Mouse (Mus musculus): ENCODE results near the gene Fanca.

The Fanca gene

DNA sequence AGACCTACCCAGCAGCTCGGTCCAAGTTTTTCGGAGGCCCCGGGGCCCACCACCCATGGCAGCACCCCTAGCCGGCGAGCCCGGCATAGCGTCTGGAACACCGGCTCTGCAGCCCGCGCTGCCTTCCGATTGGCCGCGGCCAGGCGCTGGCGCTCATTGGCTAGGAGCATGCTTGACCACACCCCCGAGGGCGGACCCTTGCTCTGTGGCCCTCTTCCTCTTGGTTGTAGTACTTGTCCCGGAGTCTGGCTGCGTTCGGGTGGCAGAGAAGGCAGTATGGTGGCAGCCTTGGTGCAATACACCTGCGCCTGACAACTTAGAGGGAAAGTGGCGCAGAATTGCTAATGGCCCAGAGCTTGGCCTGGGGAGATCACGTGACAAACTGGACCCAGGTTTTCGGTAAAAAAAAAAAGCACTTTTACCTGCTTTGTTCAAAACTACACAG is at the start of gene Fanca:
Fanca (minus strand) TSS at position 110 of the 445 bp plus-strand sequence.
- DNase-seq = peak; percentile 91

DNA sequence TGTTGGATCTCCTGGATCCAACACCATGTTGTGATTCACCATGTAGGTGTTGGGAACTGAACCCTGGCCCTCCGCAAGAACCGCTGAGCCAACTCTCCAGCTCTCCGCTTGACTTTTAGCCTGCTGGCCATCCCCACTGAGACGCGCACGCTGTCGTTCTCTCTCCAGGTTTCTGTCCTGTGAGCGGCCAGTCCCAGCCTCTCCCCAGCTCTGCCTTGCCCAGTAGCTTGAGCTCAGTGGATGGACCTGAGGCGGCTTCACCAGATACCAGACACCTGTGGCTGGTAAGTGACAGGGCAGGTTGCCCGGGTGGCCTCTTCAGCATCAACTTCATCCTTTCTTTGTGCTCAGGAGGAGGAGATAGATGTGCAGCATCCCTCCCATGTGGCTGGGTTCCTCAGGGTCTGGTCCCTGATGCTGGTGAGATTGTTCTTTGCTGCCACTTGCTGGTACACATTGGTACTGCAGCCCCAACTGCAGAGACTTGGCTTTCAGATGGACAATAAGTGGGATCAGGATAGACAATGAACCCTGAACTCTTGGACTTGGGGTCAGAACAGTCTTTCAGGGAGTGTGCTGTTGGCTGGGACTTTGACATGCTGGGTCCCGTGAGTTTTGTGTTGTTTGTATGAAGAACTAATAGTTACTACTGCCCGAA is 42.8 kb upstream of the Fanca start:
- DNase-seq = peak; percentile 67

DNA sequence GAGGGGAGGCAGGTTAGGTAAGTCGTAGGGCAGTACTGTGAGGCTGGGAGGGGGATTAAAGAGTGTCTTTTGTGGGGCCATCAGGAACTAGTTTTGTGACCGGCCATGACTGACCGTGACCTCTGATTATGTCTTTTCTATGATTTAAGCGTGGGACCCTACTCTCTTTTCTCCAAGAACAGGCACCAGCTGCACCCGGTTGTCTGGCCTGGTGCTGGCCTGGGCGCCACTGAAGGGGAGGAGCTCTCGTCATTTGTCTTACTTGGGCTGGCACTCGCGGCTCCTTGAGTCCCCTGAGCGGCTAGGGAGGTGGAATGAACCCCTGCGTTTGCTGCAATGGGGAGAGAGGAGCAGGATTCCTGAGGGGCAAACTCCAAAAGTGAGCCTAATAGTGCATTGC is 34.8 kb upstream of the Fanca start:
- DNase-seq = no peak

DNA sequence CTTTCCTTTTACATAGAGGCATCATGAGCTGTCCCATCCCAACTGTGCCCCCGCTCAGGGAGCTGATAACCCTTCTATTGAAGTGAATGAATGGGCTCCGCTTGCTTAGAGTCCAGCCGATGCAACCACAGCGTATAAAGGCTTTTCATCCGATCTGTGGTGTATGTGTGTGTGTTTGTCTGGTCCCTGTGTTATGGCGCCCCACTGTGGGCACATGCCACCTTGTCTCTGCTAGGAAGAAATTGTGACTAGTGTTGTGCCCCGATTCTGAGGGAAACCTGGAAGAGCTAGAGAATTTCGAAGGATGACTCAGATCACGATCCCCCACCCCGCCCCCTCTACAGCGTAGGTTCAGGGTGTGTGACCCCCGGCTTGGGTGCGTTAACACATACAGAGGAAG is 34.4 kb upstream of the Fanca start:
- DNase-seq = peak; percentile 56

DNA sequence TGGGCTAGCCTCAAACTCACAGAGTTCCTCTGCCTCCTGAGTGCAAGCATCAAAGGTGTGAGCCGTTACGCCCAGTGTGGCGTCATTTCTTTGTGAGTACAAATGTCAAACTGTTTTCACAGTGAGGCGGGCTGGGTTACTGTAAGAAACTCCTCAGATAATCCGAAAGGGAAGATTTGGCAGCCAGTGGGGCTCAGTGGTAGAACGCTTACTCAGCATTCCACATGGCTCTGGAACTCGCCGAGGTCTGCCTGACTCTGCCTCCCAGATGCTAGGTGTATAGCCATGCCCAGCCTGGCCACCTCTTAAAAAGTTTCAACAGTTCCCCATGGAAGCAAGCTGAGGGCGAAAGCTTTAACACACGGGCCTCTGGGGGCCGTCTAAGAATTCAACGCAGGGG is 33.7 kb upstream of the Fanca start:
- no peak for DNase-seq

DNA sequence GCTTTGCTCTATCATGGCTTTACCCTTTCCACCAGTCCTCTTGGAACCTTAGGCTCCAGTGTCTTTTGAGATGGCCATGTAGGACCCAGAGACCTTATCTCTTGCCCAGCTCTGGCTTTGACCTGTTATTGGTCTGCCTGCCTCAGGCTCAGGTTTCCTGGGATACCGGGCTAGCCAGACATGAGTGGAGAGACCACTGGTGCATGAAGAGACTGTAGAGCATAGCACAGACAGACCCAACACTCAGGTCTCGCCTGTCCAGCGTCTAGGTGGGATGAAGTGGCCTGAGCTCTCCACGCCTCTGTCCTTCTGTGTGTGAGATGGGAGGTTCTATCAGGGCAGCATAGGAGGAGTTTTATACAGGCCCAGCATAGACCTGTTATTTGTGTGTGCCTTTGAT is 30.7 kb upstream of the Fanca start:
- no peak for DNase-seq

DNA sequence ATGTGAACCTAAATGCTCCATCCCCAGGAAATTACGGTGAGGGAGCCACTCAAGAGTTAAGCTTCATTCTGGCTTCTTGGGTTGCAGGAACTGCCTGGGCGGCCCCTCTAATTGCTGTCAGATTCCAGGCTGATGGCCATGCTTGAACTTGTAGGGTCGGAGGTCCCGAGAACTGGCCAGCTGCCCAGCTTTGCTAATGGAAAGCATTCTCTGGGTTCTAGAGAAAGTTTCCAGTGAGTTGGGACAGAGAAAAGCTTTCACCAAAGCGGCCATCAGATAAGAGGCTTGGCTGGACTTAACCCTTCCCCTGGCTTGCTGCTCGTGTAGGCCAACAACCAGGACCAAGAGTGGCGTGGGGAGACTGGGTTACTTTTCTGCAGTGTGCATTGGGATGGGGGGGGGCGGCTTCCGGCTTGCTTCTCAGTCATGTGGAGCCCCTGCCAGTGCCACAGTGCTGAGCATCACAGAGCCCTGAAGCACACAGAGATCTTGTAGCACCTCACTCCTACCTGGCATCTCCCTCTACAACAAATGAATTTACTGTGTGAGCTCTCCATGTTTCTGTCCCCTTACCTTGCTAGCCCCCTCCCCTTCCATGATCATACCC is 30.0 kb upstream of the Fanca start:
- DNase-seq = no peak

DNA sequence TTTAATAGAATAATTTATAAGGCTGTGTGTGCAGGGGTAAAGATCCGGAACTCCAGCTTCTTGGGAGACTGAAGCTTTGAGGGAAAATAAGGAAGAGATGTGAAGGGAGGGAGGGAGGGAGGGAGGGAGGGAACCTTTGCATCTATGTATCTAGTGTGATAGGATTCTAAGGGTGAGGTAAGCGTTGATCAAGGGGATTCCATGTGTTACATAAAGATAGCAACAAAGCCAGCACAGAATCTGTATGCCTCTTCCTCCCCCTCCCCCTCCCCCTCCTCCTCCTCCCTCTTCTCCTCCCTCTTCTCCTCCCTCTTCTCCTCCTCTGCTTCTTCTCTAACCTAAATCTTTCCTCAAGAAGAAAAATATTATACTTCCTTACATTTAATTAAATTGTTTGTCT is 28.9 kb upstream of the Fanca start:
- DNase-seq = no peak

DNA sequence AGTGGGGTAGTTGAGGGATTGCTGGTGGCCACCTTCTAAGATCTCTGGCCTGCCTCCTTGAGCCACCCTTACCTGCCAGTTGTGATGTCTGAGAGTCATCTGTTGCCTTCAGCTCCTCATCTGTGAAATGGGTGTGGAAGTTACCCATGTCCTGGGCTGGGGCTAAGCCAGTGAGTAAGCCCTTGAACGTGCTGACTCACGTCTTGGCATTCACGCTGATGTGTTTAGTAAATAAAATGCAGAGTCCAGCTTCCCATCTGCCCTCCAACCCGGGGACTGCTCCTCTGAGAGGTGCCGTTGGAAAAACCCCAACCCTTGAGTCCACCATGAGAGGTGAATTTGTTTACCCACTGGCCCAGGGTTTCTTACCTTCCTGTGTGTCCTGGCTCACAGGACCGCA is 27.5 kb upstream of the Fanca start:
- DNase-seq = no peak

DNA sequence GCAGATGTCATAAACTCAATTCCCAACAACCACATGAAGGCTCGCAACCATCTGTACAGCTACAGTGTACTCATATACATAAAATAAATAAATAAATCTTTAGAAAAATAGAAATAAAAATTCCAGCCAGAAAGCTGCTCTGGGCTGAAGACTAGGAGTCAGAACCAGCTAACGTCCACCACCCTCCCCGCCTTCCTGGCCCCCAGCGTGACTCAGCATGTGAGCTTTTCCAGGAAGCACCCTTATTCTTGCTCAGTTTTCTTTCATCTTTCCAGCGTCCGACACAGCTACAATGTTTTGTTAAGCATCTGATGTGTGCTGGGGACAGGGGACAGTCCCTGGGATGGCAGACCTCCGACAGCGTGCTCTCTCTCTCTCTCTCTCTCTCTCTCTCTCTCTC is 26.8 kb upstream of the Fanca start:
- DNase-seq = no peak

DNA sequence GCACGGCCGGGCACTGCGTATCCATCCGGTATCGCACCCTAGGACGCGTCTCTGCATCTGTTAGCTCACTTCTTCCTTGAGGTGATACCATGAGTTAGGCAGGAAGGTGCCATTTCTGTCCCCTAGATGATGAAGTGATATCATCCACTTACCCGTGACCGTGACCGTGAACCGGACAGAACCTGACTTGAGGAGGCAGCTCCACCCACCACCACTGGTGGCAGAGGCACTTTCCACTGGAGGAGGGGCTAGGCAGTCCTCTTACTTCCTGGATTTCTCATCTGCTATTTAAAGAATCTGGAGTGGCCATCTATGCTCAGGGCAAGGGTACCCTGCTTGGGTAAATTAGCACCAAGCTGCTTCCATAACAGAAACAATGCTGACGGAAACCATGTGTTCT is 25.0 kb upstream of the Fanca start:
- no peak for DNase-seq

DNA sequence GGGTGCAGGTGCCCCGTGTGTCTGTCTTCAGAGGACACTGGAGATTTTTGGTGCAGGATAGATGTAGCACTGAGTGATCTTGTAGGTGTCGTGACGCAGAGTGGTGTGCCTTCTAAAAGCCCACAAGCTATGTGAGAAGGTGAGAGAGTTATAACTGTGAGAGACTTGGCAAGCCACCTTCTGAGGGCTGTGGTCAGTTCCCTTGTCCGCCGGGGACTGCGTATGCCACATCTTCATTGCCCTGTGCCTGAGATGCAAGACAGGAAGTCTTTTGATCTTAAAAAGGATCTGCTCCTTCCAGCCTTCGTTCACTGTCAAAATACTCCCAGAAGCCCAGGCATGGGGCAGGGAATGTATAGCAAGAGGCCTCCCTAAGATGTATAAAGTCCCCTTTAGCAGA is 24.5 kb upstream of the Fanca start:
- DNase-seq = no peak

DNA sequence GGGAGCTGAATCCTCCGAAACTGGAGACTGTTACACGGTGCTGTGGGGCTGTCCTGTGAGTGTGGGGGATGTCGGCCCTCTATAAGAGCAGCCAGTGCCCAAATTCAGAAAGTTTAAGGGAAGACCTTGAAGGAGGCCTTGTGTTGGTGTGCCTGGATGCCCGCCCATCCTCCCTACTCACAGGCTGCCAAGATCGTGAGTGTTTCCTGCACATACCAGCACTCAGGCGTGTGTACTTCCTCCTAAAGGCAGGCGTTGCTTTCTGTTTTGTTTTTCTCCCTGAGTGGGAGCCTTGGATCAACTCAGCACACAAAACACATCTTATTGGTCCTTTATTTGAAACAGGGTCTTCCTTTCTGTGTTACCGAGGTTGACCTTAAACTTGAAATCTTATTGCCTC is 23.9 kb upstream of the Fanca start:
- DNase-seq = no peak

DNA sequence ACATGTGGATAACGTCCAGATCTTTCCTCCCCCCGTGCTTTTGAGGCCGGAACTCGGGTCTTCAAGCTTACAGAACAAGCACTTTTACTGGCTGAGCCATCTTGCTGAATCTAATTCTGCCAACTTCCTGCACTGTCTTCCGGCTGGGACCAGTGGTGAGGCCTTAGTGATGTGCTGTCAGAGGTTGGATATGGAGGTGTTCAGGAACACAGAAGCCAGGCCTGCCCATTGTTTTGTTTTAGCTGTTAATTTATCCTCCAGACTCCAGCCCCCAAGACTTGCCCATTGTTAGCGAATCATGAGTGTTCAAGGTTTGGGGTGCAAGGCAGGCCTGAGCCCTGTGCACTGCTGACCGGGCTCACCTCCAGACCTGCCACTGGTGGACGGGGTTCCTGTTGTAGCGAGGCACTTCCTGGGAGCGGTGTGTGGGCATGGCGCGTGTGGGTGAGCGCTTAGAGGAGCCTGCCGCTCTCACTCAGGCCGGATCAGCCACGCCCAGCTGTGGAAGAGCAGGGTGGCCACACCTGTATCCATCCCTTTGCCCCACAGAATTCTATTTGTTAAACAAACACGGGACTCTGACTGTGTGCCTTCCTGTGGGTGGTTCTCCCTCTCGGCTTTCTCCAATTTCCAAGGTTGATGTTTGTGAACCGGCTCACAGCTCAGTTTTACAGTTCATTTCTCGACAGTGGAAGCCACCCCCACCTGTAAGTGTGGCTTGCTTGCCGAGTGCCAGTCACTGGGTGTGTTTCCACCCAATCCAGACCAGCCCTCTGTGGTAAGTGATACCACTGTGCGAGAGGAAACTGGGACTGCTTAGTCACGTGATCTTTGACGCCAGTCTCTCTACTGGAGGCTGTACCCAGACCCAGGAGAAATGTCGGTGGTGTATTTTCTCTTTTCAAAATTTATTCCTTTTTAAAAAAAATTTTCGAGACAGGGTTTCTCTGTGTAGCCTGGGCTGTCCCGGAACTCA is 23.0 kb upstream of the Fanca start:
- no peak for DNase-seq

DNA sequence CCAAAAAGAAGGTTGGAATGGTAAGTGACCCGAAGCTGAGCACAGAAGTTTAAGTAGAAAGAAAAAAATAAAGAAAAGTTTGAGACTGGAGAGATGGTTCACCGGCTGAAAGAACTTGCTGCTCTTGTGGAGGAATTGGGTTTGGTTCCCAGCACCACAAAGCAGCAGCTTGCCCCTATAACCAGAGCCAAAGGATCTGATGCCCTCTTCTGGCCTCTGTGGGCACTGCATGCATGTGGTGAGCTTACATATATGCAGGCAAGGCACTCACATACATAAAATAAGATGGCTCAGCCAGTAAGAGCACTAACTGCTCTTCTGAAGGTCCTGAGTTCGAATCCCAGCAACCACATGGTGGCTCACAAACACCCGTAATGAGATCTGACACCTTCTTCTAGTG is 21.7 kb upstream of the Fanca start:
- no peak for DNase-seq

DNA sequence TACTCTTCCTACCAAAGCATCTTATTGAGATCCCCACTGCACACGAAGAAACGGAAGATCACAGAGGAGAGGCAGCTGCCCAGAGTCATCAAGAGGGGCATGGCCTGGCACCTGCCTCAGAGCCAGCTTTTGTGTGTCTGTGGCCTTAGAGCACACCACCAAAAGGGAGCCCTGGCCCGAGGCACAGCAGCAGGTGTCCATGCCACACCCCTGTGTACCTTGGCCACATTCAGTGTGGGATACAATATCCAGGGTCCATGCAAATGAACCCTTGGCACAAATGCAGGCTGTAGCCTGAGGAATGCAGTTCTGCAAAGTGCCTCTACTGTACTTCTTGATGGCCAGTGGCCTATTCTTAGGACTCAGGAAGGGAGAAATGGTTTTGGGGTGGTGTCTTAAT is 19.1 kb upstream of the Fanca start:
- DNase-seq = no peak

DNA sequence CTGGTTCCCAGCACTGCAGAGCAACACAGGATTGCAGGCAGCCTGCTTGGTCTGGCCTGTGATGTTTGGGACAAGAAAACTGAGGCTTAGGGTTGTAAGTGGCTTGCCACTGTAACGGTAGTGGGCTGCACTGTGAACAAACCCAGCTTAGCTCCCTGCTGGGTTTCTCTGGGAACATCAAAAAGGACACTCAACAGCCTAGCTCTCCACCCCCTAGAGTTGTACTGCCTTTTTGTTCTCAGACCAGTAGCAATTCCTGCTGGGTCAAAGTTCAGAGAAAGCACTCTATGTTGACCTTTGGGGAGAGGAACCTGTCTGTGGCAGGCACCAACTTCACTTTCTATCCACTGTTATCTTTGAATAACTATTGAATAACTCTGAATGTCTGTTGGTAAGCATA is 16.1 kb upstream of the Fanca start:
- DNase-seq = no peak

DNA sequence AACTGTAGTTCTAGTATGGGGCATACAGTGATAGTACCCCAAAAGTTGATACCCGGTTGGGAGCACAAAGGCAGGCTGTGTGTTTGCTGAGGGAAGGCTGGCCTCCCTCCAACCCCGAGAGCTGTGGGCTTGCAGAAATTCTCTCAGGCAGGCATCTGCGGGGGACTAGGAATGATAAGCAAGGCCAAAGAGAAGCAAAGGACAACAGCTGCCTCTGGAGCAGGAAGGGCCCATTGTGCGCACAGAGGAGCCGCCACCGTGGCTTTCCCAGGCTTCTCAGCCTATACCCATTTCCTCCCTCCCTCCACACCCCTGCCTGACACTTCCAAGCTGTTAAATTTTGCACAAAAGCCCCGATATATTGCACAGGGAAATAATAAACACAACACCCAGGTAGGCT is 15.5 kb upstream of the Fanca start:
- peak; percentile 20 for DNase-seq

DNA sequence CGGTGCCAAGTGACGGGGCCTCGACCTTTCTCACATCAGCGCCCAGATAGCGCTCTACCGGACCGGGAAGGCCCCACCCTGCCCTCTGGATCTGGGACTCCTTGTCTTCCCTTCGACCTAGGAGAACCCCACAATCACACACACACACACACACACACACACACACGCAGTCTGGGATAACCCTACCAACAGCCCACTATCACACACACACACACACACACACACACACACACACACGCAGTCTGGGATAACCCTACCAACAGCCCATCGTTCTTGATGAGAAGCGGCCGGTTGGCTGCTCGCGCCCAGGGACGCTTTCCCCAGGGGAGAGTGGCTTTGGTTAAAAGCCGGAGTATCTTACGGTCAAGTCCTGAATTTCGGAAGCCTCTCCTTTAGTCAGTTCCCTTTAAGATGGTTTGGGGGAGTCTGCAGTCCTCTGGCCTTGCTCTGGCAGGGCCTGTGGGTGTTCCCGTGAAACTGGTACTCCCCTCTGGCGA is 14.8 kb upstream of the Fanca start:
- DNase-seq = no peak

DNA sequence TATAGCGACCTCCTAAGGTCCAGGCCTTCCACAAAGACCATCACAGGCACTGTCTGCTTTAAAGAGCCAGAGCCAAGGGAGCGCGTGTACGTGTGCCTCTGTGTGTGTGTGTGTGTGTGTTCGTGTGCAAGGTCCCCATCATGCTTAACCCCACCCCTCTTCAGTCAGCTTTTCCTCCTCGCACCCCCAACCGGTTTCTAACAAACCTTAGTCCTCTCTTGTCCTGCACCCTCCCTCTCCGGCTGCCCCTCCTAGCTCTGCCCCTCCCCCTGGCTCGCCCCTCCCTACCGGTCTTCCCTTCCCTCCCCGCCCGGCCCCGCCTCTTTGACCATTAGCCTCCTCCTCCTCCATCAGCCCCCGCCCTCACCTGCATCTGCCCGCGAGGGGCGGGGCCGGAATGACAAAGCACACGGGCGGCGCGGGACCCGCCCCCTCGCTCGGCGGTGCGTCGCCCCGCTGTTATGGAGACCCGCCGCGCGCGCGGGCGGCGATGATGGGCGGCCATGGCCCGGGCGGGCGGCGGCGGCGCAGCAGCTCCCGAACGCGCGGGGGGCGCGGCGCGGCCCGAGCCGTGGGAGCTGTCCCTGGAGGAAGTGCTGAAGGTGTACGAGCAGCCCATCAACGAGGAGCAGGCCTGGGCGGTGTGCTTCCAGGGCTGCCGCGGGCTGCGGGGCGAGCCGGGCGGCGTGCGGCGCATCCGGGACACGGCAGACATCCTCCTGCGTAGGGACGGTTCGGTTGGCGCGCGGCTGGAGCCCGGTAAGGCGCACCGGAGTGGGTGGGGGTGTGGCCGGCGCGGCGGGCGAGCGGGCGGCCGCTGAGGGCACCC is 14.1 kb upstream of the Fanca start, which contains the start of gene Spire2:
Spire2 (plus strand) TSS at position 452 of the 829 bp plus-strand sequence.
- peak; percentile 69 for DNase-seq

DNA sequence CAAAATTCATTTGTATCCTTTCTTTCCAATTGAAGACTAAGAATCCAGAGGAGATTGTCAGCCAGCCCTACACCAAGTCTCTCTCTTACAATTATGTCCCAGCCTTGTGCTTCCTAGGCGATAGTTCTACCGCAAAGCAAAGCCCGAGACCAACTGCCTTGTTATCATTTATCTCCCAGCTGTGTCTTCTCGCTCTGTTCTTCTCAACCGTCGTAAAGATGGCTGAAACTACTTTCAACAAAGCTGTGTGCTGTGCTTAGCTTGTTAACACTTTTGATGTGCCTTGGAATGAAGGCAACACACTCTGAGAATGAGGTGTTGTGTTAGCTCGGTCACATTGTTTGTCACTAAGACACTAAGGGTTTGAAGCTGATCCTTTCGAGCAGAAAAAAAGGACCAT is 13.4 kb upstream of the Fanca start:
- DNase-seq = no peak

DNA sequence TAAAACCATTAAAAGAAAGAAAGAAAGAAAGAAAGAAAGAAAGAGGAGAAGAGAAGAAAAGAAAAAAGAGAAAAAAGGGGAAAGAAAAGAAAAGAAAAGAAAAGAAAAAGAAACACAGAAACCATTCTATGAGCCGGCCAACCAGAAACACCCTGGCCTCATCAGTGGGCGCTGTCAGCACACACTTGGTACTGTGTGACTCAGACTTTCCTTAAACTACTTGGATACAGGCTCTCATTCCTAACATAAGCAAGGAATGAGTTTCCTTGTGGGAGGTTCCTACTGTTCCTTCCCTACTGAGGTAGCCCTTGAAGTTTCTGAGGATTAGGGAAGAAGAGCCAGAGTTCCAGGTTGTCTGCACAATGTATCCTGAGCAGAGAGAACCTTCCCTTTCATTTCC is 12.9 kb upstream of the Fanca start:
- DNase-seq = no peak

DNA sequence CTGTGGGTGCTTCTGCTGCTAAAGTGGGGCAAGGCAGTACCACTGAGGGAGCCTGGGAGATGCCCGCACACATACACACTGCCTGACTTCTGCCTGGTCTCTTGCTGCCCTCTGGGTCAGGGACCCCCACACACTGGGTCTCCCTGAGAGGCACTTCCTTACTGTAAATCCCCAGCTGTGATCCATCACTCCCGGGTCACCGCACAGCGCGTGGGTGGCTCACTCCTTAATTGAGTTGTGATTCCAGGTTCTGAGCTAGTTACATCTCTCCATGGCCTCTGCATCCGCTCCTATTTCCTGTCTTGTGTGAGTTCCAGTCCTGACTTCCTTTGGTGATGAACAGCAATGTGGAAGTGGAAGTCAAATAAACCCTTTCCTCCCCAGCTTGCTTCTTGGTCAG is 12.3 kb upstream of the Fanca start:
- DNase-seq = no peak

Data from layer of hippocampus, adult 9-11 months (tissue).